Mouse (Mus musculus): ENCODE measurements at regions not wholly inside any gene's neighbourhood (a gene's known extent, or its start where the extent isn't known, plus 50 kb on each side); places are given as distances from the start of the nearest gene placed in this dataset.

DNA sequence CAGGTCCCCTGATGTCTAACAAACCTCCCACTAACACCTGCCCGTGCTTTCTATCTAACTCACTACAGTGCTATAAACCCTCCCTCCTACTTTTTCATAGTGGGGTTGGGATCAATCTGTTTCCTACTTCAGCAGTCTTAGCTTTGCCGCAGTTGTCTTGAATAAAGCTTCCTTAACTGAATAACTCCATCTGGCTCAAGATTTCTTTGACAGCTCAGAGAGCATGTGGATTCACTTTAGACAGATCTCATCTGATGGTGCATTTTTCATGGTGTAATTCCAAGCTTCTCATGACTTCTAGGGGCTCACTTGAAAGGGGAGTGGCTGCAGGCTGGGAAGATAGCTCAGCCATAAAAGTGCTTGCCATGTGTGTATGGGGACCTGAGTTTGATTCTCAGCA lies 313.2 kb upstream of the Dpyd start:
- no peak overlapping the region for H3K27ac ChIP-seq (ENCODE audit: insufficient read depth, low read length)
- no peak overlapping the region for H3K4me3 ChIP-seq (ENCODE audit: insufficient read depth, low read length)
- no peak for TF ChIP-seq CTCF (IDR thresholded peaks at IDR 0.05; ENCODE audit: borderline replicate concordance, insufficient read depth, low read length)
- TF ChIP-seq POLR2A (IDR thresholded peaks at IDR 0.05; ENCODE audit: low read depth, low read length): no peak
- no peaks in the 10 kb centered on the region for H3K4me1 ChIP-seq (ENCODE audit: control insufficient read depth, insufficient read depth, low read length)

DNA sequence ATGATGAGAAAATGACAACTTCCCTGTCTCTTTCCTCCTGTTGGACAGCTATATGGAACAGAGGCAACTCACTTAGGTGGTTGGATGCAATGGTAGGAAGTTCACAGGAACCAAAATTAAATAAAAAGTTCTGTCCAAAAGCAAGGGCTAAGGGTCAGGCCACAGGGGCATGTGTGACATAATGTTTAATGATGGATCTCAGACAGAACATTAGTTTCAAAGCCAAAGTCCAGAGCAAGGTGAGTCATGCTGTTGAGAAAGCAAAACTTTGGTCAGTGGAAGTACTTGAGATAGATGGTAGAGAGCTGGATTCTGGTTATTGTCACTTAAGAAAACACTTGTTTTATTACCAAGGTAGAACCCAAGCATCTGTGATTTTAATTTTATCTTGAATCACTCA lies 286.0 kb upstream of the Dpyd start:
- no peak for TF ChIP-seq CTCF (IDR thresholded peaks at IDR 0.05; ENCODE audit: borderline replicate concordance, insufficient read depth, low read length)
- no peak for TF ChIP-seq POLR2A (IDR thresholded peaks at IDR 0.05; ENCODE audit: low read depth, low read length)
- Histone ChIP-seq H3K27ac (ENCODE audit: insufficient read depth, low read length) (no peak overlapping the region), H3K4me3 (ENCODE audit: insufficient read depth, low read length) (no peak overlapping the region), H3K4me1 (ENCODE audit: control insufficient read depth, insufficient read depth, low read length) (peaks cover 4% of the 10 kb centered on the region; the same call in 1 of the 2 replicates)

DNA sequence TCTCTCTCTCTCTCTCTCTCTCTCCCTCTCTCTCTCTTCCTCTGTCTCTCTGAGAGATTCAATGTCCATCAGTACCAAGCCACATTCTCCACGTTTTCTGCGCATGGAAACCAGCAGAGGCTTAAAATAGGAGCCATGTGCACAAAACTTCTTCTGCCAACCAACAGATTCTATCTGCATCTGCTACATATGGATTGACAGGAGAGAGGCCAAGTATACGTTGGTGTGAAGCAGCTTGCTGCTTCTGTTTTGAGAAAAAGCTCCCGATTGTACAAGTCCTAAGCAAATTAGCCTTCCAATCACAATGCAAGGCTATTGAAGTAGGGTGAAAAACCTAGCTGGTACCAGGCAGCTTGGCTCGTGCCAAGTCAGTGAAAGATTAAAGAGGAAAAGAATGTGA lies 283.7 kb upstream of the Dpyd start:
- Histone ChIP-seq H3K27ac (ENCODE audit: insufficient read depth, low read length) (no peak overlapping the region), H3K4me1 (ENCODE audit: control insufficient read depth, insufficient read depth, low read length) (peaks cover 4% of the 10 kb centered on the region; the same call in 1 of the 2 replicates), H3K4me3 (ENCODE audit: insufficient read depth, low read length) (no peak overlapping the region)
- TF ChIP-seq CTCF (IDR thresholded peaks at IDR 0.05; ENCODE audit: borderline replicate concordance, insufficient read depth, low read length) (no peak), POLR2A (IDR thresholded peaks at IDR 0.05; ENCODE audit: low read depth, low read length) (no peak)

DNA sequence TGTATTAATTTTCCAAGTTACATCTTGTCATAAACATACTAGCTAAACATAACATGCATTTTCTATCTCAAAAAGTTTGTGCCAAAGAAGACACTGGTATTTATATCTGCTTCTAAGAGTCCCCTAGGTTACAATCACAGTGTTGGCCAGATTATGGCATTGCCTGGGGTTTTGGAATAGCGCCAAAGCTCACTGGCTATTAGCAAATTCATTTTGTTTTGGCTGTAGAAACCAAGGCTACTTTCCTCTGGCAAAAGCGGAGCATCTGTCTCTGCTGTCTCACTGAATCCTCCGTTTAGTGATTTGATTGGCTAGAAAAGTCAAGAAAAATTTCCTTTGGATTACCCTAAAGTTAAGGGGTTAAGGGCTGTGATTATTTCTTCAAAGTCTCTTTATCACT lies 275.0 kb upstream of the Dpyd start:
- Histone ChIP-seq H3K27ac (ENCODE audit: insufficient read depth, low read length) (no peak overlapping the region), H3K4me1 (ENCODE audit: control insufficient read depth, insufficient read depth, low read length) (no peaks in the 10 kb centered on the region), H3K4me3 (ENCODE audit: insufficient read depth, low read length) (no peak overlapping the region)
- TF ChIP-seq POLR2A (IDR thresholded peaks at IDR 0.05; ENCODE audit: low read depth, low read length): no peak
- no peak for TF ChIP-seq CTCF (IDR thresholded peaks at IDR 0.05; ENCODE audit: borderline replicate concordance, insufficient read depth, low read length)

DNA sequence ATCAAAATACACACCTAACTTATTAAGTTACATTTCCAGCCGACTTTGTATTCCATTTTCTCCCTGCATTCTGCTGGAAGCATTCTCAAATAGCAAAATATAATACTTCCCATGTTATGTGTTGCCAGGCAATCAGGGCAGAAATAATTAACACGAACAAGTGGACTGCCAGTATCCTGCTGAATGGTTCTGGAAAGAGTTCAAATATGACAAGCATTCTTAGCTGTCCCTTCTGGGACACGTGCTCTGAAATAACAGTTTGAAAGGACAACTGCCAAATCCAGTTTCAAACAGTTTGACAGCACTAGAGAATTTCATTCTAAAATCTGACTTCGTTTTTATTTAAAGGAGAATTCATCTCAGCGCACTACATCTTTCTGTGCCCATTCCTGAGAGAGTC lies 236.8 kb upstream of the Dpyd start:
- no peak overlapping the region for H3K4me3 ChIP-seq (ENCODE audit: insufficient read depth, low read length)
- H3K4me1 ChIP-seq (ENCODE audit: control insufficient read depth, insufficient read depth, low read length): peaks cover 2% of the 10 kb centered on the region; the same call in 1 of the 2 replicates
- H3K27ac ChIP-seq (ENCODE audit: insufficient read depth, low read length): no peak overlapping the region
- TF ChIP-seq POLR2A (IDR thresholded peaks at IDR 0.05; ENCODE audit: low read depth, low read length) (no peak), CTCF (IDR thresholded peaks at IDR 0.05; ENCODE audit: borderline replicate concordance, insufficient read depth, low read length) (no peak)

DNA sequence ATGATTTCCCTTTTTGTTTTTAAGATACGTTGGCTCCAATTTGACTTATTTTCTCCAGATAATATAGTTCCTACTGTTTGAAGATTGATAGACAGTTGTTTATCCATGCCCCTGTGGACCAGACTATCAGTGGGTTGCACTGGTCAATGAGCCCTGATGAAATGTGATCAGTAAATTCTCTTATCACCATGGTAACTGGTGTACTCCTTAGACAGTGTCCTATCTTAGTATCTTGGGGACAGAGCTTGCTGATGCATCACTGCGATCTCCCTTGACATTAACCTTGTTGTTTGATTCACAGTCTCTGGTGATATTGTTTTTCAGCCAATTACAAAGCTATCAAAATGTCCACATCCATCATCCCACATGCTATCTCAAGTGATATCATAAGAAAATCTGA lies 233.7 kb upstream of the Dpyd start:
- Histone ChIP-seq H3K27ac (ENCODE audit: insufficient read depth, low read length) (no peak overlapping the region), H3K4me3 (ENCODE audit: insufficient read depth, low read length) (no peak overlapping the region), H3K4me1 (ENCODE audit: control insufficient read depth, insufficient read depth, low read length) (peaks cover 12% of the 10 kb centered on the region)
- TF ChIP-seq CTCF (IDR thresholded peaks at IDR 0.05; ENCODE audit: borderline replicate concordance, insufficient read depth, low read length): no peak
- TF ChIP-seq POLR2A (IDR thresholded peaks at IDR 0.05; ENCODE audit: low read depth, low read length): no peak

DNA sequence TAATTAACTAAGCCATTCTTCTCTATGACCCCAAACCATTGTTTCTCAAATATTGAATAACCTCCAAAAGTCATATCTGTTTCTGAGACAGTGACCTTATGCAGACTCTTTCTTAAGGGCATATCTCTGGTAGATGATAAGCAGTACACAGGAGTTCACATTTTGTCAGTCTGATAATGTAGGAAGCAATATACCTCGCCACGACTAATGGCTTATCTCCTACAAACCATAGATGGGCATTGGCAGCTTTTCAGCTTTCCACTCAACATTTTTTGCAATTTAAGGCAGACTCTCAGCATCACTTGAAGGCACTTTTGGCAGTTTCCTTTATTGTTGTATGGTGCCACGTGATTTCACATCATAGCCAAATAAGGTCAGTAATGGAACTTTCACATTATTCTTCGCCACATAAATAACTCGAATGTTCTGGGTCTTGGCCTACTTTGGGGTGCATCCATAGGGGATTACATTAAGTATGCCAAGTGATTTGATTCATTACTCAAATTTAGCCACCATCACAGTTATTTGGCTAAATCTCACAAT lies 232.7 kb upstream of the Dpyd start:
- Histone ChIP-seq H3K27ac (ENCODE audit: insufficient read depth, low read length) (no peak overlapping the region), H3K4me1 (ENCODE audit: control insufficient read depth, insufficient read depth, low read length) (peaks cover 12% of the 10 kb centered on the region), H3K4me3 (ENCODE audit: insufficient read depth, low read length) (no peak overlapping the region)
- TF ChIP-seq POLR2A (IDR thresholded peaks at IDR 0.05; ENCODE audit: low read depth, low read length) (no peak), CTCF (IDR thresholded peaks at IDR 0.05; ENCODE audit: borderline replicate concordance, insufficient read depth, low read length) (no peak)

DNA sequence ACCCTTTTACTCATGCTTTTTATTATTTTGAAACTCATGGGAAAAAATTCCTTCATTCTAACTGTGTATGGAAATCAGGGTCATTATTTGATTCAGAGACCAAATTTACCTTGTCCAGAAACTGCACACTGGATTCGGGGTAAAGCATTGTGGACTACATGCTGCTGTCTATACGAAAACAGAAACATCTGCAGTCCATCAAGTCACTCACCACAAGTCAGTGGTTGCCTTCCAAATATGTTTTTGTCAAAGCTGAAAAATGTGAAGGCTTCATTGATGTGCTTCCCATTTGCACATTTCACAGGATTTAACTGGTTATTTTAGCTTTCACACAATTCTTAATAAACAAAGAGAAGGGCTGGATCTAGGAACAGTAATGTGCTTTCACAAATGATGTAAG lies 230.4 kb upstream of the Dpyd start:
- TF ChIP-seq CTCF (IDR thresholded peaks at IDR 0.05; ENCODE audit: borderline replicate concordance, insufficient read depth, low read length): no peak
- no peak for TF ChIP-seq POLR2A (IDR thresholded peaks at IDR 0.05; ENCODE audit: low read depth, low read length)
- Histone ChIP-seq H3K4me3 (ENCODE audit: insufficient read depth, low read length) (no peak overlapping the region), H3K27ac (ENCODE audit: insufficient read depth, low read length) (peak overlapping the region; percentile 93; the same call in 1 of the 2 replicates), H3K4me1 (ENCODE audit: control insufficient read depth, insufficient read depth, low read length) (peaks cover 10% of the 10 kb centered on the region)

DNA sequence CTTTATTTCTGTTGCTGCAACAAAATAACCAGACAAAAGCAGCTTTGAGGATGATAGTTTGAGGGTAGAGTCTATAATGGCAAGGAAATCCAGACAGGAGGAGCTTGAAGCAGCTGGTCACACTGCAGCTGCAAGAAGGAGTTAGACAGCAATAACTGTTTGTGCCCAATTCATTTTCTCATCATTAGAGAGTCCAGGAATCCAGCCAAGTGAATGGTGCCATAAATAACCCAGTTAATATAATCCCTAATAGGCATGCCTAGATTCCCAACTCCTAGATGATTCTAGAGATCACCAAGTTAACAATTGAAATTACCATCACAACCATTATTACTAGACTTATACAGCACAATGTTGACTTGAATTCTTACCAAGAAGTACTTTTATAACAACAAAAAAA lies 223.2 kb upstream of the Dpyd start:
- Histone ChIP-seq H3K4me3 (ENCODE audit: insufficient read depth, low read length) (no peak overlapping the region), H3K27ac (ENCODE audit: insufficient read depth, low read length) (no peak overlapping the region), H3K4me1 (ENCODE audit: control insufficient read depth, insufficient read depth, low read length) (no peaks in the 10 kb centered on the region)
- TF ChIP-seq POLR2A (IDR thresholded peaks at IDR 0.05; ENCODE audit: low read depth, low read length): no peak
- TF ChIP-seq CTCF (IDR thresholded peaks at IDR 0.05; ENCODE audit: borderline replicate concordance, insufficient read depth, low read length): no peak

DNA sequence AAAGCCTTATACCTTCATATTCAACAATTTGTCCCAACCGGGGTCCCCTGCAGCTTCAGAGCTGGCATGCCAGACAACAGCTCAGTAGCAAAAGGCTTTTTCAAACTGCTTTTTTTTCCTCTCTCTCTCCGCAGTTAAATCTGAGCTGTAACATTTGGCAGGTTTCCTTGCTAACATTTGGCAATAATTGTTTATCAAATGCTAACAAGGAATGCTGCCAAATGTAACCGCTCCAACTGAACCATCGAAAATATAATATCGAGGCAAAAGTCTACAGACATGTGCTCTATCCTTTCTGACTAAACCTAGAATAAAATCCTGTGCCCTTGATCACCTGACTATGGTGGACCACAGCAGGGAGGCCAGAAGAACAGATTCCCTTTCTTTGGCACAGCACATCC lies 200.2 kb upstream of the Dpyd start:
- H3K4me3 ChIP-seq (ENCODE audit: insufficient read depth, low read length): no peak overlapping the region
- TF ChIP-seq CTCF (IDR thresholded peaks at IDR 0.05; ENCODE audit: borderline replicate concordance, insufficient read depth, low read length) (no peak), POLR2A (IDR thresholded peaks at IDR 0.05; ENCODE audit: low read depth, low read length) (no peak)
- no peak overlapping the region for H3K27ac ChIP-seq (ENCODE audit: insufficient read depth, low read length)
- H3K4me1 ChIP-seq (ENCODE audit: control insufficient read depth, insufficient read depth, low read length): no peaks in the 10 kb centered on the region
